Mouse (Mus musculus) urinary bladder, postnatal 25 days (tissue): Measurements from ENCODE around the gene Ctf1.
"Not testable (repeated sequence)": the region's sequence is repeated elsewhere in the genome, so short reads cannot be mapped to it uniquely, and the experiment has no call there.

Experiments
- DNase-seq: peaks from one replicate; pipeline ENCODE4 v3.0.0; 2022; ENCODE audit warnings: low spot score

Gene Ctf1

DNA sequence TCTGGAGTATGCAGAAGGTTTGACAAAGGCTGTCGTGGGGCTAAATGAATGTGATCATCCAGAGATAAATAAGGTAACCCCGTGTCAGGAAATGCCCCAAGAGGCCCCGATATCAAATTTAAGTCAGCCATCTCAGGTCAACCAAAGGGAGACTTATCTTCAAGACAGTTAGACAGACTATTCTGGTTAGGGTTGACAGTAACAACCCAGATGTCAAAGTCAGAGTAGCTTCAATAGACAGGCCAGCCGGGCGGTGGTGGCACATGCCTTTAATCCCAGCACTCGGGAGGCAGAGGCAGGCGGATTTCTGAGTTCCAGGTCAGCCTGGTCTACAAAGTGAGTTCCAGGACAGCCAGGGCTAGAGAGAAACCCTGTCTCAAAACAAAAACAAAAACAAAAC lies 18.8 kb upstream of the Ctf1 start:
- DNase-seq: not testable (repeated sequence)

DNA sequence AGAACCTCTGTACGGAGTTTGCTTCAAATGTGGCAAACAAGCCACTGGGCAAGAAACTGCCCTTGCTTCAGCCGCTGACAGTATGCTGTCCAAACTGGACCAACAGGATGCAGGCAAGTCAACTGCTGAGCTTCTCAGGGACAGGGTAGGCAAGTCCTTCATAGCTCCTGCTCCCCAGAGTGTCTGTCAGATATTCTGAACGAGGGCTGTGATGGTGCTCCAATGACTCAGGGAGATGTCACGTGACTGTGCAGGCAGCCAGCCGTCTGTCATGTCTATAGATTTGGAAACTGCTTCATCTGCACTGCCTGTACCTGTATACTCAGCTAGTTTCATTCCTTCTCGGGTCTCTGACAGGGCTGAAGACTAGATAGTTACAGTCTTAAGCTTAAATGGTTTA lies 13.6 kb upstream of the Ctf1 start:
- no peak for DNase-seq

DNA sequence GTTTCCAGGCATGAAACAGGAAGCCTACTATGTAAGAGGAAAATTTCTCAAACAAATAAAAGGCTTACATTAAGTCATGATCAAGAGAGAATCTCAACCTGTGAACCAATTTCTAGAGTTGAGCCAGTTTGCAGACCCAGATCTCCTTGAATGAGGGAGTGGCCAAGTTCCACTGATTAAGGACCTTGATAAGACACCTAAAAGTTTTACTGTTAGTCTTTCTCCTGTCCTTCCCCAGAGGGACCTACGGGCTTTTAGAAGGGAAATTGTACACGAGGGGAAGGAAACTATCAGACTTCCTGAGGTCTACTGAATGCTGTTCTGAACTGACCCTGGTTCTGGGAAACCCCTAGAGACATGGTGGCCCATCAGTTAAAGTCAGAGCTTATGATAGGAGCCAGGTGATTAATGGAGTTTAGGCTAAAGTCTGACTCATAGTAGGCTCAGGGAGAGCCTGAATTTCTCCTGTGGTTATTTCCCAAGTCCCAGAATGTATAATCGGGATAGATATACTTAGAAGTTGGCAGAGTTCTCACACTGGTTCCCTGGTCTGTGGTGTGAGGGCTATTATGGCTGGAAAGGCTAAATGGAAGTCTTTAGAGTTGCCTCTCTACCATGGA lies 11.7 kb upstream of the Ctf1 start:
- no peak for DNase-seq

GRCm38 (mm10) chr7:127703561-127704178 lies 8.9 kb upstream of the Ctf1 start:
- DNase-seq: no peak

DNA sequence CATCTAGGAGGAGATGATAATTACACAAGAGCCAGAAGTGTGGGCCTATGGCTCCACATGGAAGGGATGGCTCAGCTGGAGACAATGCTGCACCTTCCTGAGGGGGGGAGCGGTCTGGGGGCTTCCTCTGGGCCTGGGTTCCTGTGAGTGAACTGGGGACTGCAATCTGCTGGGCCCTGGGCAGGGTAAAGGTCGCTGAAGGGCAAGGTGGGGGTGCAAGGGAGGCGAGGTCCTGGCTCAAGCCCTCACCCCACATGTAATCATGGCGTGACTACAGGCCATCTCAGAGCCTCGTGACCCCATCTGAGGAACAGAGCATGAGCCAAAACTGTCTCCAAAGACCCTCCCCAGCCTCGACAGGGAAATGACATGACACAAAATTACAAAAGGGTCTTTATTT lies 7.9 kb upstream of the Ctf1 start:
- DNase-seq: no peak

DNA sequence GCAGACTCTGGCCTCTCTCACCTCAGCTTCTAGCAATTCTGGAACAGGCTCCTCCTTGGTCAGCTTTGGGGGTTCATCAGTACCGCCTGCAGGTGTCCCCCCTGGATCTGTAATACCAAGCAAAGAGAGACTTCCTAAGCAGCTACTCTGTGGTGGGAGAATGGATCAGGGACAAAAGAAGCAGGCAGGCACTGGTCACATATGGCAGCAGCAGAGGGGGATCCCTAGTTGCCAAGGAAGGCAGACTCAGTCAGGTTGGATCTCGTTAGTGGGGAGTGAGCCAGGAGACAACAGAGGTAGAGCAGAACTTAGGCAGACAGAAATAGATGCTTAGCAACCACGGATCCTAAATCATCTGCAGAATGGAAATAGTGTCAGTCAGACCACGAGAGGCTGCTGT lies 6.8 kb upstream of the Ctf1 start:
- DNase-seq: no peak

- no peak for DNase-seq
These were observed 5.2 kb upstream of the Ctf1 start for GRCm38 (mm10) chr7:127707045-127707956.

DNA sequence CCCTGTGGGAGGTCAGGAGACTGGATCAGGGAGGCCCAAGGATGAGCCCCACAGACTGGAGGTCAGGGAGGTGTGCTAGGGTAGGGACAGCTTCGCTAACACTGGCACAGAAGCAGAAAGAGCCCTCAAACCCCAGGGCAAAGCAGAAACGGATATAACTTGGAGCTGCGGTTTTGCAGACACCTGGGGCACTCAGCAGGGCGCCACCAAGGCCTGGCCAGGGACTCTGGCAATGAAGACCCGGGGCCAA lies 4.7 kb upstream of the Ctf1 start:
- no peak for DNase-seq

GRCm38 (mm10) chr7:127708207-127709078 lies 4.1 kb upstream of the Ctf1 start, which contains the start of gene Bcl7c:
Gene Bcl7c (minus strand): TSS chr7:127708933.
- peak; percentile 86 for DNase-seq

- no peak for DNase-seq
These were observed 3.1 kb upstream of the Ctf1 start for GRCm38 (mm10) chr7:127709261-127709979.

DNA sequence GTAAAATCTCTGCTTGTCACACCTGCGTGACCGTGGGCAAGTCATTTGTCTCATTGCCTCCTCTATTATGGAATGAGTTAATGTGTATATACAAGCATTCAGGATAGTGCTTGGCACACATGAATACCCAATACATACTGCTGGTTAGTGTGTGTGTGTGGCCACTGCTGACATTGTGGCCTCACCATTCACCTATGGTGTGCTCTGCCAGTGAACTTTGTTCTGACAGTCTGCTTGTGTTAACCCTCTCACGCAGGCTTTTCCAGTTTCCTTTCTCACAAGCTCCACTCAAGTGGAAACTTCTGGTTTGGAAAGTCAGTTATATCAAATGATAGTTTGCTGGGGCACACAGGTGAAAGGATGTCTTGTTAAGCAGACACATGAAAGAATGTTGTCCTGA lies 1.5 kb upstream of the Ctf1 start:
- no peak for DNase-seq

GRCm38 (mm10) chr7:127711456-127711855 lies 1.1 kb upstream of the Ctf1 start:
- DNase-seq: no peak

DNA sequence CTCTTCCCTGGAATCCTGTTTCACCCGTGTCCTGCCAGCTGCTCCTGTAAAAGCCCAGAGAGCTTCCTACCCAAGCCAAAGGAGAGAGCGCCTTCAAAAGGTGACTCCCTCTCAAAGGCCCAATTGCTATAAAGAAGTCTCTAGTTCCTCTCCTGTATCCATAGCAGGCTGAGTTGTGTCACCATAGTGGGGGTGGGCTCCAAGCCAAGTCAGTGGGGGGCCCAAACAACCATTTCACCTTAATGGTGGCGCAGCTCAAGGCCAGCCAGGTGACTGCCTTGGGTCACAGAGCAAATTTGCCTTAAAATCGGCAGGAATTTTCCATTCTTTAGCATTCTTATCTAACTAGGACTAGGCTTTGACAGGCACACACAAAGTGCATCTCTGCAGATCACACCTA lies 2.3 kb downstream of the Ctf1 start:
- no peak for DNase-seq

- peak; percentile 70 for DNase-seq
These were observed 4.5 kb downstream of the Ctf1 start for GRCm38 (mm10) chr7:127716992-127717391.

DNA sequence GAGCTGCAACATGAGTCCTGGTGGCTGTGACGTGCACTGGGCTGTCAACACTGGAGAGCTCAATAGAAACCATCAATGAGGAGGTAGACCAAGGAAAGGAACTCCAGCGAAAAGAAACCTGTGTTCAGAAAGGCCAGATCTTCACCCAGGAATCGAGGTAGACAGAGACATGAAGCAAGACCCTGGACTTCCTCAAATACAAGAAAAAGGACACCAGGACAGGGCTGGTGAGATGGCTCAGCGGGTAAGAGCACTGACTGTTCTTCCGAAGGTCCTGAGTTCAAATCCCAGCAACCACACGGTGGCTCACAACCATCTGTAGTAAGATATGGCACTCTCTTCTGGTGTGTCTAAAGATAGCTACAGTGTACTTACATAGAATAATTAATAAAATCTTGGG lies 5.8 kb downstream of the Ctf1 start:
- DNase-seq: no peak

DNA sequence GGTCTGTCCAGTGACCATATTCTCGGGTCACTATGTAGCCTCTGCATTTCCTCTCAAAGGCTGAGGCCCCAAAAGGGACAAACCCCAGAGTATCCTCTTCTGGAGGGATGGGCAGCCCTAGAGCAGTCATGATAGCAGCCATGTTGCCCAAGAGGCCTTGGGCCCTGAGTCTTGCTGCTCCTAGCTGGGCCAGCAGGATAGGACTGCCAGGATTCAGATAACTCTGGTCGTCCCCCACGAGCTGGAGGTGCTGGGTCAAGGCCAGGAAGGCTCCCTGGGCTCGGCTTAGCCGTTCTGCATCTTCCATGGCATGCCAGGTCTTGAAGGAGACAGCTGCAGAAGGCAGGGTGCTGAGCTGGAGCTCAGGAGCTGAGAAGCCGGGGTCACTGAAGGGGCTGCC lies 6.7 kb downstream of the Ctf1 start:
- DNase-seq: no peak

DNA sequence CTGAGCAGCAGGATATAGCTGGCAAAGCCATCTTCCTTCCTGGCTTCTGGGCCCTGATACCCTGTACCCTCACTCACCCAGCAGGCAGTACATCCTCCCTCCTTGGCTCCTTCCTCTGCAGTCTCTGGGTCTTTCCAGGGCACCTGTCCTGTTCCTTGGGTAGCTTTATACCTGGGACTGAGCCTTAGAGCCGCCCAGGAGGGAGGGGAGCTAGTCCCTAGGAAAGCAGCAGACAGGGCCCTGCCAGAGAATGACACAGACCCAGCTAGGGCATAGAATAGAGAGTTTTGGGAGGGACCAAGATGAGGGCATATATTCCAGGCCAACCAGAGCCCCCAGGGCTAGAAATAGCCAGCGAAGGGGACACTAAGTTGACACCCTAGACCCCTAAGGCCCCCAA lies 13.0 kb downstream of the Ctf1 start:
- no peak for DNase-seq

DNA sequence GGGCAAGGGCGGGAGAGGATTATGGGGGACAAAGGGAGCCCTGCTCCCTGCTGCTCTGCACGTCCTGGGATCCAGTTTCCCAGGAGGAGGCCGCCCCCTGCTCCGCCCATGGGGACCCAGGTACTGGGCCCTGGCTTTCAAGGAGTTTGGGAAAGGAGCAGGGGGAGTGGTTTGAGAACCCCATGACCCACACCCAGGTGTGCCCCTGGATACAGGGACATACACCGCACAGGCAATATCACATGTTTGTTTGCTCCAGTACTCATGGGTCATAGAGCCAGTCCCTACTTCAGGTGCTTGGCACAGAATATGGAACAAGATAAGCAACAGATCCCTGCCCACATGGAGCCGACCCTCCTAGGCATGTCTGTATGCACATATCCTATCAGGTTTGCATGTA lies 13.4 kb downstream of the Ctf1 start:
- no peak for DNase-seq

- DNase-seq: no peak
These were observed 15.4 kb downstream of the Ctf1 start for GRCm38 (mm10) chr7:127727898-127728297.

DNA sequence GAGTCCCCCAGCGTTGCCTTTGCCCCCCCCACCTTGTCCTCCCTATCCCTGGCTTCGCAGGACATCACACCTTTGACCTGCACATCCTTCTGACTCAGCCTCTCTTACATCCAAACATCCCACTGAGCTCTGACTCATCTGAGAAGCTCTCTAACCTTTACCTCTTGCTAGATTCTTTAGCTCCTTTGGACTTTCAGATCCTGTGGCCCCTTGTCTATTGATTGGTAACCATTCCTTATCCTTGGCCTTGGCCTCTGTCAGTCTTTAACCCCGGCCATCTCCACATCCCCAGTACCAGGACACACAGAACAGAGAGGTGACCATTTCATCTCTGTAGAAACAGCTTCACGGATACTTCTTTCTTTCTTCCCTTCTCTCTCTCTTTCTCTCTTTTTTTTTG lies 17.6 kb downstream of the Ctf1 start:
- no peak for DNase-seq

DNA sequence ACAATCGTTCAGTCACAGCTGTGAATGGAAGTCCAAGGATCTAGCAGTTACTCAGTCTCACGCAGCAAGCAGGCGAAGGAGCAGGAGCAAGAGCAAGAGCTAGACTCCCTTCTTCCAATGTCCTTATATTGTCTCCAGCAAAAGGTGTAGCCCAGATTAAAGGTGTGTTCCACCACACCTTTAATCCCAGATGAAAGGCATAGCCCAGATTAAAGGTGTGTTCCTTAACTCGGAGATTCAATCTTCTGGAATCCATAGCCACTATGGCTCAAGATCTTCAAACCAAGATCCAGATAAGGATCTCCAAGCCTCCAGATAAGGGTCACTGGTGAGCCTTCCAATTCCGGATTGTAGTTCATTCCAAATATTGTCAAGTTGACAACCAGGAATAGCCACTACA lies 19.5 kb downstream of the Ctf1 start, which contains the start of gene Ctf2:
TSS of gene Ctf2 (minus strand) at position 101 of the 400 bp plus-strand sequence.
- not testable (repeated sequence) for DNase-seq
